Mouse (Mus musculus) retina, embryonic 14.5 days (tissue): Measurements from ENCODE around the gene Rpl23.
A peak's percentile ranks its signal among the peaks of the same experiment; 100 is the strongest.
"Not testable (repeated sequence)": the region's sequence is repeated elsewhere in the genome, so short reads cannot be mapped to it uniquely, and the experiment has no call there.

ENCODE experiments used
- DNase-seq: peaks from one replicate; pipeline ENCODE4 v3.0.0-alpha.2; 2015; ENCODE audit warnings: low spot score

Rpl23 gene

GRCm38 (mm10) chr11:97766154-97766881, 15.9 kb downstream of the Rpl23 start, which contains the start of gene Cwc25:
Gene Cwc25 (minus strand): TSS chr11:97766556.
- DNase-seq = peak; percentile 97

- DNase-seq = no peak
Observed at GRCm38 (mm10) chr11:97761638-97762037, 20.6 kb downstream of the Rpl23 start.

- no peak for DNase-seq
Observed at GRCm38 (mm10) chr11:97758942-97759341, 23.3 kb downstream of the Rpl23 start.

DNA sequence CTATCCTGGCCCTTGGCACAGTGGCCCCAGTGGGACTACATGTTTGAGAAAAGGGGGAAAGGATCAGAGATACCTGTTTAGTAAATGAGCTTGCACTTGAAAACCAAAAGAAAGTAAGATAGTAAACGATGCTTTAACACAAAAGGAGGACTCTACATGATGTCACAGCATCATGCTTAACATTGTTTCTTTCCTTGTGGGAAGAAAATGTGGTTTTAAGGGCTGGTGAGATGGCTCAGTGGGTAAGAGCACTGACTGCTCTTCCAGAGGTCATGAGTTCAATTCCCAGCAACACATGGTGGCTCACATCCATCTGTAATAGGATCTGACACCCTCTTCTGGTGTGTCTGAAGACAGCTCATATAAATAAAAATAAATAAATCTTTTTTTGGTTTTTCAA, 24.1 kb downstream of the Rpl23 start:
- DNase-seq = no peak

DNA sequence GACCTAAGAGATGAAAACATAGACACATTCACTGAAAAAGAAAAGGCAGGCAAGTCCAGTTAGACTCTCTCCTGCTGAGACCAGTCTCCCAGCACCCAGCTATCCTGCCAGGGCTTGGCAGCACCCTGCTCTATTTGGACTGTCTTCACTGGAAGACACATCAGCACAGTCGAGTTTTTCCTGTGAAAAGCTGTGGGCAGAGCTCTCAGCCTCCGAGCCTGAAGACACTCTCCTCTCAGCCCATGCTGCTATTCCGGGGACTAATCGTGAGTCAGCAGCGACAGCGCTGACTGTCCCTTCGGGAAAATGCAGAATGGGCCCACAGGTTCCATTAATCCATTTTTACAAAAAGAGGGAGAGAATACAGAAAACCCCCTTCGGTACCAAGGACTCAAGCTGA, 29.0 kb downstream of the Rpl23 start:
- no peak for DNase-seq

GRCm38 (mm10) chr11:97748496-97748895, 33.7 kb downstream of the Rpl23 start:
- no peak for DNase-seq

DNA sequence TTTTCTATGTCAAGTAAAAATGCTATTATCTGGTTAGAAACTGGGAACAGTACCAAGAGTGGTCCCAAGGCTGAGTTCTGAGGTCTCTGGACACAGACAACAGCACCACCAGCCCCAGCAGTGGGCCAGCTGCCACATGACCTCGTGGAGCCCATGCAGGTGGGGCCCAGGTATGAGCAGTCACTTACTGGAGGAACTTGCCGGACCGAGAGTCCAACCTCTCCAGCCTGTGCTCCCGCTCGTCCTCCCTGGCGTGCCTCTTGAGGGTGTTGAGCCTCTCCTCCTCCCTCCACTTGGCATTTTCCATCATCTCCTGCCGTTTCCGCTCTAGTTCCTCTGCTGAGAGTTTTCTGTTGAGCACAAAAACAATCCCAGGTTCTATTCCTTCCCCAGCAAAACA, 34.5 kb downstream of the Rpl23 start:
- DNase-seq = no peak

GRCm38 (mm10) chr11:97745331-97745721, 36.9 kb downstream of the Rpl23 start:
- DNase-seq = no peak

DNA sequence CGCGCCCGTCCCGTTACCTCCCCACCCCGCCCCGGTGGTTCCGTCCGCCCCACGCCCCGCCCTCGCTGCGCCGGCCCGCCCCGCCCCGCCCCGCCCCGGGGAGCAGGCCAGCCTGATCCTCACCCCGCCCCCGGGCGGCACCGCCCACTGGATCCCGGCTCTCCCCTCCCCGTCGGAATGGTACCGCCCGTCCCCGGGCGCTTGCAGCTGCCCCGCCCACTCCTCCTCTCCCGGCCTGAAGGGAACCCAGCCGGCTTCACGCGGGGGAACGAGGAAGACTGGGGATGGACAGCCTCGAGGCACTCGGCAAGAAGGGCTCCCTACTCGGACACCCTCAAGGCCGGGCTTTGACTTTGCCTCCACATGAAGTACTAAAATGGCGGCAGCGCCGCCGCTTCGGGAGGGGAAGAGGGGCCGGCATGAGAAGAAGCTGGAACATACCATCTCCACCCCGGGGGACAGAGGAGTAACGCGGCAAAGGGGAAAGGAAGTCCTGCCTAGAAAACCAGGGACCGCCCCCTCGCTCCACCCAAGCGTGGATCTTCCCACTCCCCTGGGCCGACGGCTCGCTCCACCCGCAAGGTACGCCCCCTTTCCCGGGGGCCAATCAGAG, 37.4 kb downstream of the Rpl23 start:
- peak; percentile 100 for DNase-seq

GRCm38 (mm10) chr11:97744063-97744717, 38.0 kb downstream of the Rpl23 start, which contains the start of gene Pip4k2b:
Gene Pip4k2b (minus strand): TSS chr11:97744704.
- DNase-seq = peak; percentile 62

- DNase-seq = no peak
Observed at GRCm38 (mm10) chr11:97743423-97743822, 38.8 kb downstream of the Rpl23 start.

DNA sequence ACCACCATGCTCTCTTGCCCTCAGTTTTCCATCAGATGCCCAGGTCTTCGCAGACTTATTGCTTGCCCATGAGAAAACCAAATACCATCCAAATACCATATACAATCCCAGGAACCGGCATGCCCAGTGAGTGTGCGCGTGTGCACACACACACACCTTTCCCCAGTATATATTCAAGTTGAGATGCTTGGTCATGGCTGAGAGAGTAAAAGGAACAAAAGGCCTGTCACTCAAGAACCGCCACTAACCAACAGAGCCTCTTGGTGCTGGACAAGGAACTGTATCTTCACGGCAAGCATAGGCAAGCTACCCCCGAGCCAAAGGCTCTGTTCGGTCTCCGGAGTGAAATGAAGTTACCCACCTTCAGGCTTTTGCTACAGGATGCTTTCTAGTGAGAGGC, 39.6 kb downstream of the Rpl23 start:
- DNase-seq = no peak

- DNase-seq = no peak
Observed at GRCm38 (mm10) chr11:97742157-97742556, 40.1 kb downstream of the Rpl23 start.

DNA sequence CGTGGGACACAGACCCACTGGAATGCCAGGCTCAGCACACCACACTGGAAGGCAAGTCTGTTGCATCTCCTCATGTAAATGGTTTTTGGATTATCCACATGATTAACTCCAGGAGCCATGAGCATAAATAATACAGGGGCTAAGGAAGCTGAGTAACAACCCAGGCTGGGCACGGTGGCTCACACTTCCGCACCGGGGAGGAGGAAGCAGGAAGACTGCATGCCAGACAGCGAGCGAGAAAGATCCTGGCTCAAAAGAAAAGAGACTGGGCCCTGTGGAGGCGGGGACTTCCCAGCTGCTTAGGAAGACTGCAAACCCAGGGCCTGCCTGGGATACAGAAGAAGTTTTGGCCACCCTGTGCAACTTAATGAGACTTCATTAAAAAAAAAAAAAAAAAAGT, 42.0 kb downstream of the Rpl23 start:
- peak; percentile 37 for DNase-seq

GRCm38 (mm10) chr11:97739155-97739554, 43.1 kb downstream of the Rpl23 start:
- DNase-seq = no peak

DNA sequence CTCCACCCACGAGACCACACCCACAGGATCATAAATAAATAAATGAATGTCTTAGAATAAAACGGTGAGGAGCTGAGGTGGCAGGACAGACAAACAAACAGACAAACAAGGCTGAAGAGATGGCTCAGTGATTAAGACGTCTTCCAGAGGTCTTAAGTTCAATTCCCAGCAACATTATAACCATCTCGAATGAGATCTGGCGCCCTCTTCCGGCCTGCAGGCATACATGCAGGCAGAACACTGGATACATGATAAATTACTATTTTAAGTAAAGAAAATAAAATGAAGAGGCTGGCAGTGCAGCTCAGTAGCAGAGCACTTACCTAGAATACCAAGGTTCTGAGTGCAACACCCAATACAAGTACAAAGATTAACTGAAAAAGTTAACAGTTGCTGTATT, 43.5 kb downstream of the Rpl23 start:
- DNase-seq = peak; percentile 18

DNA sequence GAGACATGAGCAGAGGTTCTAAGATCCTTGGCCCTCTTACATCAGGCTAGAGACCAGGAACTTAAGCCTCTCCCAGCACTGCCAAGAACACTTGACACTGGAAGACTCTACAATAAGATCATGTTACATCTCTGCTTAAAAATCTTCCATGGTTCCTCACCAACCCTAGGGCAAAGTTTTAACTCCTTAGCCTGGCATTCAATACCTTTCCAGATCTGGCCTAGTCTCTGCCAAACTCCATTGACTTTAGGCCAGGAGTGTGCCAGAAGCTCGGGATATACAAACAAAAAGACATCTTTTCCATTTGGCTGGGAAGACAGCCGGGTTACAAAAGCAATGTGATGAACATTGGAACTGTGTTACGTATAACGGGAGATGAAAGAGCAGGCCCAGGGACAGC, 44.6 kb downstream of the Rpl23 start:
- DNase-seq = no peak

GRCm38 (mm10) chr11:97736645-97737044, 45.6 kb downstream of the Rpl23 start:
- no peak for DNase-seq

- DNase-seq = not testable (repeated sequence)
Observed at GRCm38 (mm10) chr11:97734810-97735209, 47.4 kb downstream of the Rpl23 start.

- DNase-seq = peak; percentile 25
Observed at GRCm38 (mm10) chr11:97733689-97734088, 48.5 kb downstream of the Rpl23 start.

GRCm38 (mm10) chr11:97728730-97729129, 53.5 kb downstream of the Rpl23 start:
- no peak for DNase-seq

- DNase-seq = no peak
Observed at GRCm38 (mm10) chr11:97728311-97728710, 53.9 kb downstream of the Rpl23 start.
